Mouse (Mus musculus) mouse trophoblast stem cell (cell line): ENCODE data around the gene Ifitm6.
"Not testable (repeated sequence)": the region's sequence is repeated elsewhere in the genome, so short reads cannot be mapped to it uniquely, and the experiment has no call there.

Experiments used
- in situ Hi-C, 2 experiments: fragments of 300-500 bp; cut with MseI, MboI; formaldehyde crosslinking; loops; 2 replicates in 1 of 2; 3 replicates in 1 of 2; pipeline ENCODE4 v1.15.1; 2025

Gene Ifitm6

DNA sequence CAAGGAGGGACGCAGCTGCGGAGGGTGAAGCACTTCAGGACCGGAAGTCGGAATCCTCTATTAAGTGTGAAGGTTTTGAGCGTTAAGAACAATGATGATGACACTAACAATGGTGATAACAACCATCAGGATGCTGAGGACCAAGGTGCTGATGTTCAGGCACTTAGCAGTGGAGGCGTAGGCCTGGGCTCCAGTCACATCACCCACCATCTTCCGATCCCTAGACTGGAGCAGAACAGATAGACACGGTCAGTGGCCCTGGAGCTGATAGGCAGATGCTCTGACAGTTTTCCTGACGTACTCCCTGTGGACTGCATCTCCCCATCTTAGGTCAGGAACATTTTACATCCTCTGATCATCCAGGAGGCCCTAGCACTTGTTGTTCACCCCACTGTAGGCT is 8.1 kb downstream of the Ifitm6 start:
- in situ Hi-C loops: loop anchor here (5.0 kb wide), 1 partner anchor 38 kb away; no protein-coding TSS in a partner anchor

DNA sequence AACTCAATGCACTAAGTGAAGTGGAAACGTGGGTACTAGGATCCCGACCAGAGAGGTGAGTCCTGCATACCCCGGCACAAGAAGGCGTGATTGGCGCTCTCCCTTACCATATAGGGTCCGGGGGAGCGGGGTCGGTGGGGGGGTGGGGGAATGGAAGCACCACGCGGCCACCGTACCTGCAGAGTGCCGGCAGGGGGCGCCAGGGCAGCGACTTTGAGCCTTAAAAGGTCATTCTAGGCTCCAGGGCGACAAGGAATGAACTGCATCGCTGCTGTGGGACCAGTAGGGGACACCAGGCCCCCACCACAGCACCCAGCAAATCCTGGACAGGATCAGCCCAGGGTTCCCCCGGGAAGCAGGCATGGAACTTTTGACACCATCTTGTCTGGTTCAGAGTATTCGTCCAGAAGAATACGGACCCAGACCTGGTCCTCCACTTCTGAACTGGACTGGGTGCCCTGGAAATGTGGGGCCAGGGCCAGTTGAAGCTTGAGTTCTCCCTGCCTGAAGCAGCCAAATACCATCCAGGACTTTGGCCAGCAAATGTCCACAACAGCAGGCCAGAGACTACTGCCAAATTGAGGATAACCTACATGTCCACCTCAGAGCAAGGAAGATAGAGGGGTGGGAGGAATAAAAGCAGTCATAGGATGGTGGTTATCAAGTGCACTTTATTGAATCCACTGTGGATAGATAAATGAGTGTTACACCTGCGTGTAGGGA is 8.6 kb downstream of the Ifitm6 start:
- in situ Hi-C loops: no loop called here

DNA sequence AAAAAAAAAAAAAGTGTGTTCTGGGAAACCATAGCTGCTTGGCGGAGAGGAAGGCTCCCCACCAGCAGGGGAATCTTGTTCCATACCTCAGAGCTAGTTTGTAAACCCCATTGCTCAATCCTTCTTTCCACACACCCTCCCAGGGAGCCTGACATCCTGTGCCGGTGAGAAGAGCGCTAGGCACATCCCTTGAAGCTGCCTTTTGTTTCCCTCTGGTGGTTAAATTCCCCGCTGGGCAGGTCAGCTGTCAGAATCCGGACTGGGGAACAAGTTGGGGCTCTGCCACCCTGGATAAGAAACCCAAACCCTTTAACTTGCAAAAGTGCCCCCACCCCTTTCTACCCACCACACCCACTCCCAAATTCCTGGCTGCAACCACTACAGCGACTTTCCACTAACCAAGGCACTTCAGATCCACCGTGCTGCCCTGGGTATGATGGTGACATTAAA is 9.4 kb downstream of the Ifitm6 start:
- in situ Hi-C loops: no loop called here

DNA sequence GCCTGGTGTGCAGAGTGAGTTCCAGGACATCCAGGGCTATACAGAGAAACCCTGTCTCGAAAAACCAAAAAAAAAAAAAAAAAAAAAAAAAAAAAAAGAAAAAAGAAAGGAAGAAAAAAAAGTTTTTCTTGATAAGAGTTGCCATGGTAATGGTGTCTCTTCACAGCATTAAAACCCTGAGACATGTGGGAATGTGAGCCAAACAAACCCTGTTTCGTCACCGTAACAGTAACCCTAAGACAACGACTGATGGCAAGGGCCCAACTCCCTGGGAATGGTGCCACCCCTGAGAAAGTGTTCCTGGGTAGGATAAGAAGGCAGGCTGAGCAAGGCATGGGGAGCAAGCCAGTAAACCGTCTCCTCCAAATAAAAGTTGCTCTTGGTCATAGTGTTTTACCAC is 10.8 kb downstream of the Ifitm6 start:
- in situ Hi-C loops: no loop called here

DNA sequence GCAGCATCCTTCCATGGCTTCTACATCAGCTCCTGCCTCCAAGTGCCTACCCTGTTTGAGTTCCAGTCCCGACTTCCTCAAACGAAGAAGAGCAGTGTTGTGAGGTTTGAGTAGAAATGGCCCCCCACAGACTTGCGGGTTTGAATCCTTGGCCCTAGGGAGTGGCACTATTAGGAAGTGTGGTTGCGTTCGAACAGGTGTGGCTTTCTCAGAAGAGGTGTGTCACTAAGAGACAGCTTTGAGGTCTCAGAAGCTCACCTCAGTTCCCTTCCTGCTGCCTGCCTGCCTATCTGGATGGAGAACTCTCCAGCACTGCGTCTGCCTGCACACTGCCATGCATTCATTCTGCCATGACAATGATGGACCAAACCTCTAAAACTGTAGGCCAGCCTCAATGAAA is 11.3 kb downstream of the Ifitm6 start:
- in situ Hi-C loops: no loop called here

DNA sequence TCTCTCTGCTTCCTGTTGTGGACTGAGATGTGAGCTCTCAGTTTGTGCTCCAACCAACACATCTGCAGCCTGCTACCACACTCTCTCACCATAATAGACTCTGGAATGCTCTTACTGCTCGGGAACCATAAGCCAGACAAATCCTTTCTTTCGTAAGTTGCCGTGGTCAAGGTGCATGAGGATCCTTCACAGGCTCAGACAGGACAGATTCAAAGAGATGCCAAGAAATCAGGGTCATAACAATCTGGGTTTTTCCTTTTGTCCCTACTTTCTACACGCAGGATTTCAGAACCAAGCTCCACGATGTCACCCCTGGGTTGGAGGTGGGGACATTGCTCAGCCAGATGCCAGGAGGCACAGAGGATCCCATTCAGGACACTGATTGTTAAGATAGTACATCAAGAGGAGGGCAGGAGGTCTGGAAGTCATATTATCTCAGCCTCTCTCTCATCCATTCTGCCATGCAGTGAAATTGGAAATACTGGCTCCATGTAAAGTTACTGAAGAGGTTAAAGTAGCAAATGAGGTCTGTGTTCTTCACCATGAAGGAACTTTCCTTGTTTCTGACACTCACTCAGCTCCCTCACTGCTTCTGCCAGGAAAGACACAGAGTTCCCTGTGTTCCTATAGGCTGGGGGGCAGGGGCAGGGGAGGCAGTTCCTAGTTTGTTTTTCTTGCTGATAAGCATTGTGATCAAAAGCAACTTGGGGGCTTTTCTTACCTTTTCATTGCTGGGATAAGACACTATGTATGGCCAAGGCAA is 14.3 kb downstream of the Ifitm6 start:
- in situ Hi-C loops: no loop called here

DNA sequence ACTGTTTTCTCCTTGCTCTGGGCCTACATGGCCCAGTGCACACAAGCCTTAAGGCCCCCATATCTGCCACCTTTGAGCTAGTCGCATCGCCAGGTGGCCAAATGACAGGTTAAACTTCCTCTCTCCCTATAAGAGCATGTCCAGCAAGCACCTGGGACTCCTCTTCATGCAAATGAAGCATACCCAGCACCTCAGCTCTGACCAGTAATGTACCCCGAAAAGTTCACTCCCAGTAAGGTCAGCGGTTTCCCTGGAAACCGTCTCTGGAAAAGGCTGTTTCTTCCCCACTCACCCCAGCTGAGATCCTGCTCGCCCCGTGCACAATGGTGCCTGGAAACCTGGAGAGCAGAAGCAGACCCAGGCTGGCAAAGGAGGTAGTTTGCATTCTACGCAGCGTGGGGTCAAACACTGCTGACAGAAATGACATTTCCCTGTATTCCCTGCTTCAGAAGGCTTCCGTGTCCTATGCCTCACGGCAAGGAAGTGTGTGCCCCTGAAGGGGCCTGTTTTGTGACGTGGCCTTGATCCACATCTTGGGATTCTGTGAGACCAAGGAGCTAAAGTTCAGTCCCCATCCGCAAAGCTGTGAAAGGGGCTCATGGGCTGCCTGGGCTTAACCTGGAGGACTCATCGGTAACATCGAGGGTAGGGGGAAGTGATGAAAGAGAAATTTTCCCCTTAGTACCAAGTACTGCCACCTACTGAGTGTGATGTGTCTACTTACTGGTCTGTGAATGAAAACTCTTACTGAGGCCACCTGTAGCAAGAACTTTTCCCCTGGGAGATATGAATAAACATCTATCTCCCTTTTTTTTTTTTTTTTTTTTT is 16.6 kb downstream of the Ifitm6 start:
- in situ Hi-C loops: no loop called here

DNA sequence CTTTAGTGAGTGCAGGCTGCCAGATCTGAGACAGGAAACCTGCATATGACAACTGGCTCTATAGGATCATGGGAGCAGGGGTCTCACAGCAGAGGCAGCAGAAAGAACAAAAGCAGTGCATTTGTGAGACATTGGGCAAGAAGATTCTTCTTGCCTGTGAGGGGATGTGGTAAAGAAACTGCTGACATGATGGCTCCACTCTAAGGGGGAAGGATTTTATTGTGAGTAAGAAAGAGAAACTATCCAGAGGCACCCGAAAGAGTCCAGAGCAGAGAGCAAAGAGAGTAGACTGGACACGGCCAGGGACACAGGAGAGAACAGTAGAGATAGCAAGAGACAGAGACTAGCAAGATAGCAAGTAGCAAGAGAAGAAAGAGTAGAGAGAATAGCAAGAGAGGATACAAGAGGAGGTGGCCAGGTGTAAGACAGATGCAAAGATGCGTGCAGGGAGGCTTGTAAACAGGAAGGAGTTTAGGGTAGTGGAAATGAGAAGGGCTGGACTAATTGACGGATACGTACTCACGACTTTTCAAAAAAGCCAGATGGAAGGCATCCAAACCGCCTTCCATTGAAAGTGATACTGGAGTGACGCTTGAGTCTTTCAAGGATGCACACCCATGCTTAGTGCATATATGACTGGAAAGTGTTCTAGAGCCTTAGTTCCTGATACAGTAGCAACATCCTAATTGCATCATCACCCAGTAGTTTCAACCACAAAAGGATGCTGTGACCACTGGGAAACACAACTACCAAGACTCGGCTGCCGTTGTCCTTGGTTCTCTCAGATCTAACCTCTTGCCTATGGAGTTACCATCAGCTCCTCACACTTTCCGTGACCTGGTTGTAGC is 18.6 kb downstream of the Ifitm6 start:
- in situ Hi-C loops: no loop called here

DNA sequence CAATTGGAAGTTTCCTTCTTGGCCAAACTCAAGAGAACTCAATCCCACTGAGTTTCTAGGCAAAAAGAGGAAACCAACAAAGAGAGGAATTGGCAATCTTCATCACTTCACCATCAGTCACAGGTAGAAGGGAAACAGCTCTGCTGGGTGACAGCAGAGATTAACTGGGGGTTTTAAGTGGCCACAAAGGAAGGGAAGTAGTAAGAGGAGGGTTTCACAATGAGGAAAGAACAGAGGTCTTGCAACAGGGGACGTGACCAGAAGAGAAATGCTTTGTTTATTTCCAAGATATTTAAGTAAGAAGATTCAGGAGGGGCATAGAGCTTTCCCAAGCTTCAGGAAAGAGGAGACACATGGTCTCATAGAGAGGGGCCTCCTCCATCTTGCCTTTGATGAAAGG is 19.9 kb downstream of the Ifitm6 start:
- in situ Hi-C loops: no loop called here

DNA sequence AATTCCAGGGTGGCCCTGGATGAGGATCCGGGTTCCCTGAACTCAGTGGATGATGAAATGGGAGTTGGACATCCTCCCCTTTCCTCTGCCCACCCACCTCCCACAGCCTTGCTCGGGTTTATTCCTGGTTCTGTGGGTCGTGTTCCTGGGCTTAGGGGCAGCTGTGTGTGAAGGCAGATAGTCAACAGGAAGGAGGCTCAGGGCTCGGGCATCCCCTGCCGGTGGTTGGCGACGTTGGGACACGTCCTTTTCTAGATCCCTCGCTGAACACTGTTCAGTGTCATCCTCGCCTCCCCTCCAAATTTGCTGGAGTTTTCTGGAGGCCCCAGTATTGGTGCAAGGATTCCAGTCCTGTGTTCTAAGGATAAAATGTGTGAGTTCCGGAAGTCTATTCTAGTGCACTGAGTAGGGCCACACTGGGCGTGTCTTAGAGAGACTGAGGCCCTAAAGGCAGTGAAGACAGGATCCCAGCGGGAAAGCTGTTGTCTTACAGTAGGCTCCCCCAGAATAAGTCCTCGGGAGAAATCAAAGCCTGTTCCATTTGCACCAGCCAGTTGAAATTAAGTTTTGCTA is 26.5 kb downstream of the Ifitm6 start:
- in situ Hi-C loops: no loop called here

DNA sequence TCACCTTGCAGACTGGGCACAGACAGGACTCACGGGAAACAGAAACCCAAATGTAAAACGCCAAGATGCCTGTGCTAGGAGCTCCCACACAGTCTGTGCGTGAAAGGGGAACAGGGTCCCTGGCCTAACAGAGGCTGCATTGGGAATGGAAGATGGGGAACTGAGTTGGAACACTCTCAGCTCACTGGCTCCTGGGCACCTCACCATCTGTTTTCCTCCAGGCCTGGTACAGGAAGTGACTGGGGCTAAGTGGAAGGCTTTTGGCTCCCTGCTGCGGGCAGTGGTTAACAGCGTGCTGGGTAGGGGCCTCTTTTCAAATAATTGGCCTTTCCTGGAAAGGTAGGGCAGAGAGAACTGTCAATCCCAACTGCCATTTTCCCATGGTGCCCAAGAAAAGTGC is 27.1 kb downstream of the Ifitm6 start:
- in situ Hi-C loops: no loop called here

DNA sequence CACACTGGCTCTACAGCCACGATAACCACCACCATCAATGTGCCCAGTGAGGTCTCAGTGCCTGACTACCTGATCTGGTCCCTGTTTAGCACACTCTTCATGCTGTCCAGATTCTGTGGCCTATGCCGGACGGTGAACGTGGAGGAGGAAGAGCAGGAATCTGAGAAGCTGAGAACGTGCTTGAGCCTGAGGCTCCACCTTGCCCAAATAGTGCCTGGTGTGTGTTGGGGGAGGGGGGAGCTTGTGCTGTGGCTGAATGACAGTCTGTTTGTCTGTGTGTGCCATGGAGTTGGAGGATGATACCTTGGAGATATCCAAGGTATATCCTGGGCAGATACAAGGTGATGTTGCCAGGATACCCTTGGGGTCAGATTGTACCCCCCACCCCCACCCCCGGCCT is 27.5 kb downstream of the Ifitm6 start:
- in situ Hi-C loops: no loop called here

DNA sequence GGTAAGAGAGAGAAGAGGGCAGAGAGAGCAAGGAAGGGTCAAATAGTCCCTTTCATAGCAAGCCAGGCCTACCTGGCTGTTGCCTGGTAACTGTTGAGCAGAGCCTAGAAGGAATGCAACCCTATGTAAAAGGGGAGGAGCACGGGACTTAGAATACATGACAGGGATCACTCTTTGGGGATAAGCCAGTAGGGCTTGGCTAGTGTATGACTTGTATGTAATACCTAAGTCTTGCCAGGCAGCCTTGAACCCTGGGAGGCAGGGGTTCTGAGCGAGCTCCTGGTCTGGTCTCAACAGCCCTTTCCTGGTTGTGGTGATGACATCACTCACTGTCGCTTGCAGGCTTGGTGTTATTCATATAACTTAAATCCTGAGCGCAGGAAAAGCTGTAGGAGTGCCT is 28.7 kb downstream of the Ifitm6 start:
- in situ Hi-C loops: no loop called here

DNA sequence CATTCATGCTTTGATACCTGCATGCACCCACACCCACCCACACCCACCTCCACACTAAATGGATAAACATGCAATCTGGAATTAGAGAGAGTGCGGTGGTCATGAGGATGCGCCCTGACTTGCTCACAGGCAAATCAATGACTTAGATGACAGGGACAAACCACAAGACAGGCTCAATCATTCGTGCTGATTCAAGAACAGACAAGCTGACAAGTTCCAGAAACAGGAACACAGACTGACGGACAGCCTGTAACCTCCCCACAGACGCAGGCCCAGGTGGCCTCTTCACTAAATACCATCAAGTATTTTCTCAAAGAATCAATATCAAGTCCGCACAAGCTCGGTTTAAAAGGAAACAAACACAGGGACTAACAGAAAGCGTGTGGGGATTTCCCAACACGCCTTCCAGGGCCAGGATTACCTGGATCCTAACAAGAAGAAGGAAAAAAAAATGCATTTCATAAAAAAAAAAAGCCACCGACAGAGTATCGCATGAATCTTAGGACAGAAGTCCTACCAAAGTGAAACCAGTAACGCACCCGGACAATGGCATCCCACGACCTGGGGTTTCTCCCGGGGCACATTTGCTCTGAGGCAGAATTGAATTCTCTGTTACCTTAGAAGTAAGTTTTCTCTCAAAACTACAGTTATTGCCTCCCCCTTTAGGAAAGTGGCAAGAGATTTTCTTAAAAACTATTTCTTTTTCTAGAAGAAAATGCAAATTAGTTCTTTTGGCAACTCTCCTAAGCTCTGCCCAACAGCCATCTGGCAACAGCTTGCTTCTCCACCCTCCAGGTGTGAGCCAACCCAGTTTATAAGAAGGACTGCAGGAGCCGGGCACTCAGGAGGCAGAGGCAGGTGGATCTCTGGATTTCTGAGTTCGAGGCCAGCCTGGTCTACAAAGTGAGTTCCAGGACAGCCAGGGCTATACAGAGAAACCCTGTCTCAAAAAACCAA is 30.3 kb downstream of the Ifitm6 start:
- in situ Hi-C loops: no loop called here

DNA sequence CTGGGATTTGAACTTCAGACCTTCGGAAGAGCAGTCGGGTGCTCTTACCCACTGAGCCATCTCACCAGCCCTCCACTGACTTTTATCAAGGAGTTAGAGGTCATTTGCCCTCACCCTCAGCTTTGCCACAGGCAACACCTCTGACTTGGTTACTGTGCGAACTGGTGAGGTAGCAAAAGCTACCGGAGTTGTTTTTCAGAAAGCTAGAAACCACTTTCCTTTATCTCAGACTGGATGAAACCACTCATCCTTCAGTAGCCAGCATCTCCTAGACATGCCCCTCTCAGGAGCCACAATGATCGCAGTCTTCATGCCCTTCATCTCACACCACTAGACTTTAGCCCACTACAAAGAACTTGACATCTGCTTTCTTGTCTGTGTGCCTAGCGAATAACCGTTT is 34.8 kb downstream of the Ifitm6 start:
- in situ Hi-C loops: no loop called here

DNA sequence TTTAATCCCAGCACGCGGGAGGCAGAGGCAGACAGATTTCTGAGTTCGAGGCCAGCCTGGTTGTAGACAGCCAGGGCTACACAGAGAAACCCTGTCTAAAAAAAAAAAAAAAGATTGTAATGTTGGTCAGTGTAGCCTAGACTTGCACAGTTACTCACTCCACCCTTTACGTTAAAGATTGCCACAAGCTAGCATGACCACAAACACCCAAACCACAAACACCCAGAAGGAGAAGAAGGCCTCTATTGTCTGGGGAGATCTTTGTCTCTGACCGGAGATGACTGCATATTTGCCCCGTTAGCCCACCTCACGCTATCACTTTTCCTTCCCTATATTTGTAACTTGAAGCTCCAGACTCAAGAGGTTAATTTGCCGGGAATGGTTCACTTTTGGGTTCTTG is 36.0 kb downstream of the Ifitm6 start:
- in situ Hi-C loops: no loop called here

DNA sequence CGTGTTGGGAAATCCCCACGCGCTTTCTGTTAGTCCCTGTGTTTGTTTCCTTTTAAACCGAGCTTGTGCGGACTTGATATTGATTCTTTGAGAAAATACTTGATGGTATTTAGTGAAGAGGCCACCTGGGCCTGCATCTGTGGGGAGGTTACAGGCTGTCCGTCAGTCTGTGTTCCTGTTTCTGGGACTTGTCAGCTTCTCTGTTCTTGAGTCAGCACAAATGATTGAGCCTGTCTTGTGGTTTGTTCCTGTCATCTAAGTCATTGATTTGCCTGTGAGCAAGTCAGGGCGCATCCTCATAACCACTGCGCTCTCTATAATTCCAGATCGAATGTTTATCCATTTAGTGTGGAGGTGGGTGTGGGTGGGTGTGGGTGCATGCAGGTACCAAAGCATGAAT is 41.0 kb downstream of the Ifitm6 start:
- in situ Hi-C loops: not testable (repeated sequence)

DNA sequence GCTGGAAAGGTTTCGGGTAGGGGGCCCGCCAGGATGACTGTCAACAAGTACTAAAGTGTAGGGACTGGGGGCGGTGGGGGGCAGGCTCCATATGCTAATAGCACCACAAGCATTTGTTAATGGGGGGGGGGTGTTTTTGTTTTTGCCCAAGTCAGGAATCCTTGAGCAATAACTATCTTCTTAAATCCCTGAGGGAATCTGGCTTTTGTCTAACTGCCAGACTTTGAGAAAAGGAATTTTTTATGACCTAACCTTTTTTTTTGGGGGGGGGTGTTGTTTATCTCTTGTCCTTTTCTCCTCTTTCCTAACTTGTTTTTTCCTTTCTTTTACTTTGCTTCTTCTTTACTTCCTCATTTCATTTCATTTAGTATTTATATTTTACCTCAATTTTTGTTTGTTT is 42.3 kb downstream of the Ifitm6 start:
- in situ Hi-C loops: no loop called here

DNA sequence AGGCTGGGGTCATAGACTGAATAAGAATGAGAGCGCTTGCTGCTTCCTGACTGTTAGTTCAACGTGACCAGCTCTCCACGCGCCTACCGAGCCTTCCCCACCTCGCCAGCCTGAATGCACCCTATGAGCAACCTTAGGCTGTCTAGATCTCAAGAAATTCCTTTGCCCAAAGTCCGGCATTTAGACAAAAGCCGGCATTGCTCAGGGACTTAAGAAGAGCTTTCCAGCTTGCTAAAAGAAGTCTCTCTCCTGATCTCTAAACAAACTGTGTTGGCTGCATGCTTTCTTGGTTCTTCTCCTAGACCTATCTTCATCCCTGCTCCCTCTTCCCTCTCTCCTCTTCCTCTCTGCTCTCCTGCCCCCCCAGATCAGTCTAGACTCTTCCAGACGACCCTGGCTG is 42.8 kb downstream of the Ifitm6 start:
- in situ Hi-C loops: no loop called here
